Mouse (Mus musculus) embryonic fibroblast, embryonic 13.5 days (primary cell): Measurements from ENCODE around the gene Pxylp1. TPM values are rescaled to one million over a fixed set of nuclear protein-coding genes. Genes with fewer than 3 reads are reported as not detected.
A peak's percentile ranks its signal among the peaks of the same experiment; 100 is the strongest.

Source experiments
- H3K27ac ChIP-seq: 2 replicates; pipeline ENCODE4 v1.5.1; 2012; ENCODE audit warnings: low read length, control low read depth, inconsistent platforms; ENCODE audit not compliant: insufficient read depth
- H3K4me1 ChIP-seq: 2 replicates; pipeline ENCODE4 v1.6.1; 2011; ENCODE audit warnings: low read length; ENCODE audit not compliant: control insufficient read depth, insufficient read depth
- H3K4me3 ChIP-seq: 2 replicates; pipeline ENCODE4 v1.5.1; 2011; ENCODE audit warnings: mild to moderate bottlenecking, control low read depth, low read length; ENCODE audit not compliant: insufficient read depth
- CTCF ChIP-seq: IDR thresholded peaks from 2 replicates; pipeline ENCODE4 v1.5.1; 2011; ENCODE audit warnings: mild to moderate bottlenecking, control low read depth, low read length, moderate library complexity, borderline replicate concordance; ENCODE audit not compliant: insufficient read depth
- POLR2A ChIP-seq: IDR thresholded peaks from 2 replicates; pipeline ENCODE4 v1.6.1; 2011; ENCODE audit warnings: low read depth, mild to moderate bottlenecking, control low read depth, low read length, moderate library complexity
- polyA plus RNA-seq: library from polyadenylated mRNA; stranded (reverse); fragments of >200 nt; gene quantifications from 2 replicates; pipeline ENCODE4 v1.2.4, GENCODE M21; 2011; ENCODE audit warnings: low read depth; ENCODE audit not compliant: missing spikeins, insufficient read length

Pxylp1 gene
- polyA plus RNA-seq, 1 experiment: 19.5 TPM

DNA sequence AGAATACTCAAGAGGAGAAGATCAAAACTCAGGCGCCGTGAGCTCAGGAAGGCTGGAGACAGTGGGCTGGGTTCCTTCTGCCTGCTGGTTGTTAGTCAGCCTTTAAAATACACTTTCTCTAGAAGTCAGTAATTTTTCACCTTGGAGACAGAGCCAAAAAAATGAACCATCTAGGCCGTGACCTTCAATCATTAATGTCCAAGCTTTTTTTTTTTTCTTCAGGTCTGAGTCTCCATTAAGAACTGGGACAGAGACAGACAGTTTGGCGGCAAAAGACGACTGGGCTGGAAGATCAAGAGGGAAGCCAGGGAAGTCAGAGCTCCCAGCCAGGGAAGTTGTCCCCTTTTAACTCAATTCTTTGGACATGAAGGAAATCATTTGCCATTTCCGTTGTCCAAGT lies 10.6 kb downstream of the Pxylp1 start:
- Histone ChIP-seq H3K4me1 (no peaks in the 10 kb centered on the region), H3K4me3 (no peak overlapping the region), H3K27ac (no peak overlapping the region)
- TF ChIP-seq POLR2A: no peak
- TF ChIP-seq CTCF: no peak

- H3K27ac ChIP-seq: no peak overlapping the region
- no peak for TF ChIP-seq CTCF
- TF ChIP-seq POLR2A: no peak
- H3K4me1 ChIP-seq: peaks cover 8% of the 10 kb centered on the region; the same call in 1 of the 2 replicates
- H3K4me3 ChIP-seq: no peak overlapping the region
Observed at GRCm38 (mm10) chr9:96879024-96879423, 13.4 kb downstream of the Pxylp1 start.

- Histone ChIP-seq H3K4me3 (no peak overlapping the region), H3K4me1 (peaks cover 8% of the 10 kb centered on the region; the same call in 1 of the 2 replicates), H3K27ac (no peak overlapping the region)
- TF ChIP-seq POLR2A (no peak), CTCF (no peak)
Observed at GRCm38 (mm10) chr9:96878464-96878863, 14.0 kb downstream of the Pxylp1 start.

DNA sequence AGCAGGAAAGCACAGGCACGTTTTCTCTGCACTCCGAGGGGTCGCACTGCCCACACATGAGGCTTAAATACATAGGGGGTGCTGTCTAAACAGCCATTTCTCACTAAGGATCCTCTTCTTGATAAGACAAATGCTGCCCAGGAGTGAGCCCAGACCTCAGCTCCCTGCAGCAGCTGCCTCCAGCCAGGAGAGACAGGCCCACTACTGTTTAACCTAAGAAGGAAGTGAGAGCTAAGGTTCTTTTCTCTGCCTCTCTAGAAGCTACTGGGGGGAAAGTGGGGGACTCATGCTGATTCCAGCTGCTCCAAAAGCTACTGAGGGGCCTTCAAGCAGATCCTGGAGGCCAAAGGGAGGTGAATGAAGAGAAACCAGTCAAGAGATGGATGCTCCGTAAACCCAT lies 16.8 kb downstream of the Pxylp1 start:
- TF ChIP-seq POLR2A (no peak), CTCF (no peak)
- Histone ChIP-seq H3K4me3 (no peak overlapping the region), H3K4me1 (peaks cover 8% of the 10 kb centered on the region; the same call in 1 of the 2 replicates), H3K27ac (no peak overlapping the region)

DNA sequence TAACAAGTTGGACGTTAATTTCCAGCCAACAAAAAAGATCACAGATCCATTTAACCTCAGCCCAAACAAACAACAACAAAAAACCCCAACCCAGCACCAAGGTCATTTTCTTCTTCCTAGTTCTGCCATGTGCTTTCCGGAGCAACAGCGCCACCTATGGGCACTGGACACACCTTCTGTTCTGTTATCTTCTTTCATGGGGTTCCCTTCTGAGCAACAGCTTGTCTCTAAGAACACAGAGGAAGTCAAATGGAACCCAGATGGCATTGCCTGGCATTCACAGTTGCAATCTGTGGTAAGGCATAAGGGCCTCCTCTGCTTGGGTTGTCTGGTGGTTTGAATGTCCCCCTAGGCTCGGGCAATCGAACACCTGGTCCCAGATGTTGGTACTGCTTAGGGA lies 19.4 kb downstream of the Pxylp1 start:
- H3K27ac ChIP-seq: no peak overlapping the region
- TF ChIP-seq CTCF (peak; percentile 58; the same call in 1 of the 2 replicates), POLR2A (no peak)
- H3K4me3 ChIP-seq: no peak overlapping the region
- H3K4me1 ChIP-seq: peaks cover 8% of the 10 kb centered on the region; the same call in 1 of the 2 replicates

DNA sequence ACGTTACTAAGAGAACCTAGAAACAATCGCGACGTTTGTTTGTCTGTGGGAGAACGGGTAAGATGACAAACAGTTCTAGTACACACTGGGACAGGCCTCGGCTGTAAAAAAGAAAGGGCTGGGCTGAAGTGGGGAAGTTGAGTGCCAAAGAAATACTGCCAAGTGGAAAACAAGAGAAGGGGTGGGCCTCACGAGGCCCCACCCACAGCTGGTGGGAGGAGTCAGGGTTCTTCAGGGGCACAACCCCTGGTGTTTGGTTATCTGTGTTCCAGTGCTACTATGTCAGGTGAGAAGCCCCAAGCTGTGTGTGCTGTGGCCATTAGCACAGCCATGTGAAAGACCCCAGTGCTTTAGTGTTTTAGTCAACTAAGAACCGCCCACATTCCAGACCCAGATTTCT lies 22.4 kb downstream of the Pxylp1 start:
- no peak overlapping the region for H3K27ac ChIP-seq
- H3K4me1 ChIP-seq: peaks cover 9% of the 10 kb centered on the region
- H3K4me3 ChIP-seq: no peak overlapping the region
- TF ChIP-seq POLR2A (no peak), CTCF (no peak)

DNA sequence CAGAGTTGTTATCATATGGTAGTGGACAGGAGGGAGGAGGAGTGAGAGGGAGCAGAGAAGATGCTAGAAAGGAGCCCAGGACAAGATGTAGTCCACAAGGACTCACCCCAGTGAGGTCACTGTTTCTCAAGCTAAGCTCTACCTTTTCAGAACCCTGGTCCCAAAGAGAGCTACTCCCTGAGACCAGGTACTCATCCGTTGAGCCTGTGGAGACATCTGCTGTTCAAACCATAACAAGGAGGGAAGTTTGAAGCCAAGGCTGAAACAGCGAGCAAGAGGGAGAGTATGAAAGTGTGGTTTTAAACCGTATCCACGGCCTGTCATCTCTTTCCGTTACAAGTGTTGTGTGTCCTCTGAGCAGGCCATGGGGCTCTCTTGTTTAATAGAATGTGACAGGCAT lies 22.9 kb downstream of the Pxylp1 start:
- Histone ChIP-seq H3K4me1 (peaks cover 9% of the 10 kb centered on the region), H3K27ac (no peak overlapping the region), H3K4me3 (no peak overlapping the region)
- no peak for TF ChIP-seq CTCF
- TF ChIP-seq POLR2A: no peak

DNA sequence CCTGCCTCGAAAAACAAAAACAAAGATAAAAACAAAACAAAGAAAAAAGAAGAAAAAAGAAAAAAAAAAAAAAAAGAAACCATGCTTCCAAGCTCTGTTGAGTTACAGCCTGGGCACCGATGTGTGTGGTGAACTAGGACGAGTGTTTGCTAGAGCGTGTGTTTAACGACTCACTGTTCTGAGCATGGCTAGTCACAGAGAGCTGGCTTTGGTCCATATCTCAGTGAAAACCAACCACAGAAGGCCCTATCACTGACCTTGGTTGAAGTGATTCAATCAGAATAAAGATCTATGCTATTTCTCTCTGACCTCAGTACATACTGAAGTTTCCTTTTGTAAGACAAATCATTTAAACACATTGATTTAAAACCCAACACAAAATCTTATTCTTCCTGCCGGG lies 23.9 kb downstream of the Pxylp1 start:
- Histone ChIP-seq H3K4me3 (no peak overlapping the region), H3K4me1 (peaks cover 11% of the 10 kb centered on the region), H3K27ac (no peak overlapping the region)
- TF ChIP-seq CTCF: no peak
- TF ChIP-seq POLR2A: no peak

- Histone ChIP-seq H3K4me3 (no peak overlapping the region), H3K27ac (no peak overlapping the region), H3K4me1 (peaks cover 17% of the 10 kb centered on the region)
- TF ChIP-seq POLR2A (no peak), CTCF (no peak)
Observed at GRCm38 (mm10) chr9:96867165-96867564, 25.3 kb downstream of the Pxylp1 start.

- H3K4me3 ChIP-seq: no peak overlapping the region
- no peak overlapping the region for H3K27ac ChIP-seq
- no peak for TF ChIP-seq CTCF
- no peak for TF ChIP-seq POLR2A
- peaks cover 21% of the 10 kb centered on the region for H3K4me1 ChIP-seq
Observed at GRCm38 (mm10) chr9:96866196-96866595, 26.3 kb downstream of the Pxylp1 start.

GRCm38 (mm10) chr9:96865473-96866050 lies 26.9 kb downstream of the Pxylp1 start:
- Histone ChIP-seq H3K4me3 (no peak overlapping the region), H3K27ac (no peak overlapping the region), H3K4me1 (peaks cover 25% of the 10 kb centered on the region)
- TF ChIP-seq CTCF (no peak), POLR2A (no peak)
